Mouse (Mus musculus) liver, embryonic 12.5 days (tissue): Measurements from ENCODE around the gene 2700097O09Rik. TPM values are rescaled to one million over a fixed set of nuclear protein-coding genes. Genes with fewer than 3 reads are reported as not detected.
"Not testable (repeated sequence)": the region's sequence is repeated elsewhere in the genome, so short reads cannot be mapped to it uniquely, and the experiment has no call there.

Source experiments
- ATAC-seq: fragments of 200-750 bp; cut with Nextera tagmentation; 2 replicates; pipeline ENCODE4 v1.8.0; 2017; ENCODE audit warnings: moderate number of reproducible peaks, mild to moderate bottlenecking, moderate library complexity
- H3K27ac ChIP-seq: fragments of 300-500 bp; sonication (generic); 2 replicates; pipeline ENCODE4 v1.5.1; 2016; ENCODE audit warnings: mild to moderate bottlenecking
- H3K27me3 ChIP-seq: fragments of 300-500 bp; sonication (generic); replicated peaks from 2 replicates; pipeline ENCODE4 v1.6.1; 2016; ENCODE audit warnings: mild to moderate bottlenecking, moderate library complexity
- H3K36me3 ChIP-seq: fragments of 300-500 bp; sonication (generic); 2 replicates; pipeline ENCODE4 v1.6.1; 2016; ENCODE audit warnings: mild to moderate bottlenecking, moderate library complexity
- H3K4me1 ChIP-seq: fragments of 300-500 bp; sonication (generic); 2 replicates; pipeline ENCODE4 v1.6.1; 2016
- H3K4me2 ChIP-seq: fragments of 300-500 bp; sonication (generic); 2 replicates; pipeline ENCODE4 v1.6.1; 2016; ENCODE audit warnings: mild to moderate bottlenecking, moderate library complexity
- H3K4me3 ChIP-seq: fragments of 300-500 bp; sonication (generic); 2 replicates; pipeline ENCODE4 v1.5.1; 2016; ENCODE audit warnings: mild to moderate bottlenecking, moderate library complexity
- H3K9ac ChIP-seq: fragments of 300-500 bp; sonication (generic); 2 replicates; pipeline ENCODE4 v1.6.1; 2016; ENCODE audit warnings: mild to moderate bottlenecking, moderate library complexity
- H3K9me3 ChIP-seq: fragments of 300-500 bp; sonication (generic); replicated peaks from 2 replicates; pipeline ENCODE4 v1.6.1; 2016; ENCODE audit warnings: mild to moderate bottlenecking, moderate library complexity
- WGBS: fragments of 180-500 bp; shearing (Covaris S2); methylation state at CpG from one replicate; pipeline ENCODE4 v1.1.7; 2016; ENCODE audit not compliant: insufficient replicate concordance; 5-methylcytosine and 5-hydroxymethylcytosine counted together
- polyA plus RNA-seq: library from polyadenylated mRNA; unstranded; fragments of >200 nt; fragmentation: Nextera tagmentation; extraction: Ambion mirVana; gene quantifications from 2 replicates; pipeline ENCODE4 v1.2.1, GENCODE M21; 2016

The 2700097O09Rik gene
- 31.5 and 33.0 TPM in 2 replicates for polyA plus RNA-seq

GRCm38 (mm10) chr12:55079726-55080600 is at the start of gene 2700097O09Rik, which contains the start of gene Srp54a:
2700097O09Rik (minus strand) TSS chr12:55080110.
Srp54a (plus strand) TSS chr12:55080262.
- peak within 1 kb of the TSS; percentile 74 for H3K4me2 ChIP-seq
- peak; percentile 97 for ATAC-seq
- H3K9me3 ChIP-seq, H3K36me3 ChIP-seq, H3K27me3 ChIP-seq: not testable (repeated sequence)
- peak within 1 kb of the TSS; percentile 92 for H3K9ac ChIP-seq
- H3K4me1 ChIP-seq: peaks cover 23% of the 10 kb centered on the region; the same call in 1 of the 2 replicates
- WGBS: under 1% methylated on average over 60 of the region's 60 CpGs
- peak within 1 kb of the TSS; percentile 89 for H3K27ac ChIP-seq
- H3K4me3 ChIP-seq: peak within 1 kb of the TSS; percentile 85

- not testable (repeated sequence) for H3K27ac ChIP-seq, H3K4me1 ChIP-seq, H3K9ac ChIP-seq, H3K36me3 ChIP-seq, H3K4me2 ChIP-seq, H3K9me3 ChIP-seq, H3K27me3 ChIP-seq, H3K4me3 ChIP-seq
- no CpG with 5 or more reads among the region's 18 CpGs for WGBS
- peak; percentile 78 for ATAC-seq
Observed at GRCm38 (mm10) chr12:55124731-55125130, 44.8 kb upstream of the 2700097O09Rik start.

- H3K36me3 ChIP-seq, H3K4me3 ChIP-seq, H3K9ac ChIP-seq, H3K9me3 ChIP-seq, H3K4me2 ChIP-seq, H3K27me3 ChIP-seq, H3K4me1 ChIP-seq, H3K27ac ChIP-seq: not testable (repeated sequence)
- ATAC-seq: peak; percentile 97
- no CpG with 5 or more reads among the region's 40 CpGs for WGBS
Observed at GRCm38 (mm10) chr12:55124242-55124641, 44.3 kb upstream of the 2700097O09Rik start, which contains the start of gene Fam177a. Fam177a (plus strand) TSS chr12:55124469.

- H3K27me3 ChIP-seq, ATAC-seq, H3K27ac ChIP-seq, H3K4me1 ChIP-seq, H3K36me3 ChIP-seq, H3K4me3 ChIP-seq, H3K9ac ChIP-seq, H3K4me2 ChIP-seq, H3K9me3 ChIP-seq: not testable (repeated sequence)
- WGBS: no CpG with 5 or more reads among the region's 7 CpGs
Observed at GRCm38 (mm10) chr12:55112616-55113015, 32.7 kb upstream of the 2700097O09Rik start.

GRCm38 (mm10) chr12:55092127-55092526 is 12.2 kb upstream of the 2700097O09Rik start:
- H3K4me1 ChIP-seq, H3K4me3 ChIP-seq, H3K4me2 ChIP-seq, ATAC-seq, H3K27me3 ChIP-seq, H3K27ac ChIP-seq, H3K36me3 ChIP-seq, H3K9me3 ChIP-seq, H3K9ac ChIP-seq: not testable (repeated sequence)
- WGBS: 100% methylated on average over 1 of the region's 7 CpGs

GRCm38 (mm10) chr12:55080601-55080942 is 662 bp upstream of the 2700097O09Rik start:
- H3K27me3 ChIP-seq, H3K9me3 ChIP-seq, H3K36me3 ChIP-seq: not testable (repeated sequence)
- peak; percentile 38 for ATAC-seq
- peak overlapping the region; percentile 74 for H3K4me2 ChIP-seq
- peak overlapping the region; percentile 89 for H3K27ac ChIP-seq
- 1% methylated on average over 25 of the region's 25 CpGs for WGBS
- peak overlapping the region; percentile 92 for H3K9ac ChIP-seq
- peaks cover 20% of the 10 kb centered on the region; the same call in 1 of the 2 replicates for H3K4me1 ChIP-seq
- H3K4me3 ChIP-seq: peak overlapping the region; percentile 85

GRCm38 (mm10) chr12:55078706-55079105 is 1.2 kb downstream of the 2700097O09Rik start:
- H3K27me3 ChIP-seq, H3K36me3 ChIP-seq, H3K27ac ChIP-seq, ATAC-seq, H3K9me3 ChIP-seq: not testable (repeated sequence)
- H3K4me3 ChIP-seq: peak overlapping the region; percentile 27
- H3K4me1 ChIP-seq: peaks cover 35% of the 10 kb centered on the region
- WGBS: 29% methylated on average over 2 of the region's 2 CpGs
- peak overlapping the region; percentile 74 for H3K4me2 ChIP-seq
- peak overlapping the region; percentile 31; the same call in 1 of the 2 replicates for H3K9ac ChIP-seq

- no peak for ATAC-seq
- no peak overlapping the region for H3K4me2 ChIP-seq
- no peaks in the 10 kb centered on the region for H3K9me3 ChIP-seq
- H3K4me3 ChIP-seq: no peak overlapping the region
- WGBS: 87% methylated on average over 2 of the region's 2 CpGs
- no peak overlapping the region for H3K9ac ChIP-seq
- H3K27ac ChIP-seq: no peak overlapping the region
- H3K4me1 ChIP-seq: peaks cover 48% of the 10 kb centered on the region
- H3K27me3 ChIP-seq: no peaks in the 10 kb centered on the region
- peaks cover 8% of the 10 kb centered on the region; the same call in 1 of the 2 replicates for H3K36me3 ChIP-seq
Observed at GRCm38 (mm10) chr12:55075296-55075695, 4.6 kb downstream of the 2700097O09Rik start.

GRCm38 (mm10) chr12:55073686-55074085 is 6.2 kb downstream of the 2700097O09Rik start:
- Histone ChIP-seq H3K4me1 (peaks cover 47% of the 10 kb centered on the region), H3K9ac (peak overlapping the region; percentile 19), H3K9me3 (no peaks in the 10 kb centered on the region), H3K36me3 (peaks cover 8% of the 10 kb centered on the region; the same call in 1 of the 2 replicates), H3K4me2 (peak overlapping the region; percentile 37; the same call in 1 of the 2 replicates), H3K27me3 (no peaks in the 10 kb centered on the region), H3K27ac (peak overlapping the region; percentile 72), H3K4me3 (no peak overlapping the region)
- 54% methylated on average over 7 of the region's 7 CpGs for WGBS
- ATAC-seq: peak; percentile 82

- peaks cover 38% of the 10 kb centered on the region for H3K4me1 ChIP-seq
- H3K4me3 ChIP-seq: no peak overlapping the region
- peaks cover 15% of the 10 kb centered on the region for H3K36me3 ChIP-seq
- H3K9ac ChIP-seq: no peak overlapping the region
- H3K4me2 ChIP-seq: no peak overlapping the region
- no peak for ATAC-seq
- H3K9me3 ChIP-seq: no peaks in the 10 kb centered on the region
- H3K27me3 ChIP-seq: no peaks in the 10 kb centered on the region
- H3K27ac ChIP-seq: no peak overlapping the region
- 59% methylated on average over 4 of the region's 4 CpGs for WGBS
Observed at GRCm38 (mm10) chr12:55072495-55072894, 7.4 kb downstream of the 2700097O09Rik start.

GRCm38 (mm10) chr12:55062141-55062540 is 17.8 kb downstream of the 2700097O09Rik start:
- WGBS: 75% methylated on average over 1 of the region's 1 CpGs
- peak overlapping the region; percentile 45; the same call in 1 of the 2 replicates for H3K27ac ChIP-seq
- ATAC-seq: no peak

GRCm38 (mm10) chr12:55061006-55061405 is 18.9 kb downstream of the 2700097O09Rik start:
- no peak for ATAC-seq
- Histone ChIP-seq H3K36me3 (peaks cover 33% of the 10 kb centered on the region), H3K9me3 (no peaks in the 10 kb centered on the region), H3K27me3 (no peaks in the 10 kb centered on the region), H3K27ac (peak overlapping the region; percentile 83), H3K4me2 (peak overlapping the region; percentile 43), H3K4me3 (no peak overlapping the region), H3K9ac (peak overlapping the region; percentile 35; the same call in 1 of the 2 replicates), H3K4me1 (peaks cover 61% of the 10 kb centered on the region)
- WGBS: 78% methylated on average over 10 of the region's 10 CpGs

More at GRCm38 (mm10) chr12:55062141-55062540, 17.8 kb downstream of the 2700097O09Rik start:
- Histone ChIP-seq H3K4me2 (no peak overlapping the region), H3K9ac (no peak overlapping the region; the same call in 1 of the 2 replicates), H3K4me3 (no peak overlapping the region), H3K36me3 (peaks cover 33% of the 10 kb centered on the region), H3K4me1 (peaks cover 53% of the 10 kb centered on the region), H3K9me3 (no peaks in the 10 kb centered on the region), H3K27me3 (no peaks in the 10 kb centered on the region)
